Mouse (Mus musculus) right cerebral cortex, adult 18-20 months (tissue): ENCODE measurements around the gene Vps35l.

Experiments used
- DNase-seq: peaks from one replicate; pipeline ENCODE4 v3.0.0; 2022; ENCODE audit warnings: mixed read lengths

Vps35l gene

DNA sequence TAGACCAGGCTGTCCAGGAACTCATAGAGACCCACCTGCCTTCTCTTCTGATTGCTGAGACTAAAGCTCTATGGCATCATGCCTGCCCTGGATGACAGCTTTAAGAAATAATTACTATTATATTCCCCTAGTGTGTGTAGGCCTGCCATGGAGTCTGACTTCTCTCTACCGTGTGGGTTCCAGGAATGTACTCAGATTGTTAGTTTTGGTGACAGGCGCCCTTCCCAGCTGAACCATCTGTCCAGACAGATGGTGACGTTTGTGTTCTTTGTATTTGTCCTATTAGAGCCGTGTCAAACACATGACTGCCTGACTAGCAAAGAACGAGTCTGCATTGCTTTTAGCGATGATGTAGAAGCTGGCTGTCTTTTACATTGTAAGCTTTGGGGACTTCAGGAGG lies 38.5 kb downstream of the Vps35l start:
- DNase-seq: no peak

DNA sequence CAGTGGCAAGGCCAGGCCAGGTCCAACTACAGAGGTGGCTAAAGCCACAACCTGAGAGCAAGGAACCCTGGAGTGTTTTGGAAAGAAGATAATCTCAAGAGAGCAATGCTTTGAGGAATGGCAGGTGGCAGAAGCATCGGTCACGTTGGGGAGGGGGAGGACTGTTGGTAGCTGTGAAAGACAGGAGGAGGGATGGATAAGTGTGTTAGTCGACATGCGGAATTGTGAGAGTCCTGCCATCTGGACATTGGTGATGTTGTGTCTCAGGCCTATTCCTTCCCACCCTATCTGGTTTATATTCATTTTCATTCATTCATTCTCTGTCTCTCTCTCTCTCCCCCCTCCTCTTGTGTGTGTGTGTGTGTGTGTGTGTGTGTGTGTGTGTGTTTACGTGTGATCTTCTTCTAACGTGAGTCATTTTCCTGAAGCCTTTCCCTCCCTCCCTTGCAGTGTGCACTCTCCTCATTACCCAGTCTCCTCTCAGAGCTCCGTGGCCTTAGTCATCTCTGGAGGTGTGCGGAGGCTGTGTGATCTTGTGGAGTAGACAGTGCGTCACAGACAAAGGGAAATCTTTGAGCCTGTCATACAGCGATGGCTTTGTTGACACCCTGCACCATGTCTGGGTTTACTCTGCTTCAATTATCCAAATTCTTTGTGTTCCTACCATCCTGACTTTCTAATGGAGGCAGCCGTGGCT lies 43.4 kb downstream of the Vps35l start:
- DNase-seq: peak; percentile 74

DNA sequence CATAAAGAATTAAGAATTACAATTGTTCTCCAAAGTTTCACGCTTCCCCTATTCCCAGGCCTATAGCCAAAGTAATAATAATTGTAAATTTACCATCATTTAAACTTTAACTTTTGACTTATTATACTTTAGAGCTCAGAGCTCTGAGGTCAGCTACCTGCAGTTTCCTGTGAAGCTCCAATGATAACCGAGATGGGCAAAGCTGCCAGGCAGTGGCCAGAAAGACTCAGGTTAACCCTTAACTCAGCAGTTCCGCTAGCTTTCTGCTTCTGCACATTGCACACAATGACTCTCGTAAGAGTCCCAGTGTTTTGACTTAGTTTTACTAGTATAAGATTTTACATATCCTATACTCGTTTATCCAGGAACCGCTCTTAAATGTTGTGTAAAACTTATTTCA lies 46.1 kb downstream of the Vps35l start:
- no peak for DNase-seq

DNA sequence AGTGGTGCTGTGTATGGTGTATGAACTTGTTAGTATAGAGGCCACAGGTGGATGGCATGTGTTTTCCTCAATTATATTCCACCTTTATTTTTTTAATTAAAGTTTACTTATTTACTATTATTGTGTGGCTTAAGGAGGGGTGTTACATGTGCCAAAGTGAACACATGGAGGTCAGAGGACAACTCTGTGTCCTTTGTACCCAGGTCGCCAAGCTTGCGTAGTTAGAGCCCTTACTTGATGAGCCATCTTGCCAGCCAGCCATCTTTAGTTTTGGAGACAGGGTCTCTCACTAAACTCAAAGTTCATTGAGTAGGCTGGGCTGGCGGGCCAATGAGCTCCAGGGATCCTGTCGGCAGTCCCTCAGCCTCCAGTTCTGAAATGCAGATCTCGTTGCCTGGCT lies 47.3 kb downstream of the Vps35l start:
- no peak for DNase-seq

DNA sequence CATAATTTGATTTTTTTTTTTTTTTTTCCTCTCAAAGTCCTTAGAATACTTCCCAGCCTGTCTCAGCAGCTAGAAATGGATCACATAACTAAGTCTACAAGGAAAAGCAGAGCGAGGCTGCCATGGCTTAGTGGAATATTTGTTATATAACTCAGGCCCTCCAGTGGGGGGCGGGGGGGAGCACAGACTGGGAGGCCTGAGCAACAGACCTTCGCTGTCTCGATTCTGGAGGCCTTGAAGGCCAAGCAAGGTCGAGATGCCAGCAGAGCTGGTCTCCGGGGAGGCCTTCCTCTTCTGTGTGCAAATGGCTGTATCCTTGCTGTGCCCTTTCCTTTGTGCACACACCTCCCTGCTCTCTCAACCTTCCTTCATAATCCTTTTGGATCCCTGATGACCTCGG lies 48.5 kb downstream of the Vps35l start:
- no peak for DNase-seq

DNA sequence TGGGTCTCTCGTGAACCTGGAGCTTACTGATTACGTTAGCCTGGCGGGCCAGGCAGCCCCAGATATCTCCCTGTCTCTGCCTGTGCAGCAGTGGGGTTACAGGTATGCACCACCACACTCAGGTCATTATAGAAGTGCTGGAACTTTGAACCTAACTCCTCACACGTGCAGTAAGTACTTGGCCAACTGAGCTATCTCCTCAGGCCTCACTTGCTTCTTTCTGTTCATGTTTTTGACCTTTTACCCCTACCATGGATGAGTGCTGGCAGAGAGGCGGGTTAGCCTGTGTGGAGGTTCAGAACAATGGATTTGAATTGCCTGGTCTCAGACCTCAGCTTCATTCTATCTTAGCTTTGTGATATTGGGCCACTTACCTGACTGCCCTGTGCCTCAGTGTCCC lies 50.3 kb downstream of the Vps35l start:
- DNase-seq: no peak

DNA sequence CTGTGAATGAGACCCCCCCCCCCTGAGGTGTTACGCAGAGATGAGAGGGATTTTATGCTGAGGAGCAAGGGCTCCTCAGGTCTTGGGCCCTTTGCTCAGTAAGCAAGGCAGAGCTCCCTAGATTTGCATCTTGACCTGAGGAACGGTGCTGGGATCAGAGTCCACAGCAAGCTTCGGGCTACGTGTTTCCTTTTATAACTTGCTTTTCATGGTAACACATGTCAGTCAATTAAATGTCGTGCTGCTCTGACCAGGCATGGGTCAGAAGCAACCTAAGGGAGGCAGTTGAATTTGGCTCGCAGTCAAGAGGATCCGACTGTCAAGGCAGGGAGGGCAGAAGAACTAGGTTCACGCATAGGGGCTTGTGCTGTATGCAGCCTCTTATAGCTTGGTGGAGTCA lies 53.9 kb downstream of the Vps35l start:
- no peak for DNase-seq

DNA sequence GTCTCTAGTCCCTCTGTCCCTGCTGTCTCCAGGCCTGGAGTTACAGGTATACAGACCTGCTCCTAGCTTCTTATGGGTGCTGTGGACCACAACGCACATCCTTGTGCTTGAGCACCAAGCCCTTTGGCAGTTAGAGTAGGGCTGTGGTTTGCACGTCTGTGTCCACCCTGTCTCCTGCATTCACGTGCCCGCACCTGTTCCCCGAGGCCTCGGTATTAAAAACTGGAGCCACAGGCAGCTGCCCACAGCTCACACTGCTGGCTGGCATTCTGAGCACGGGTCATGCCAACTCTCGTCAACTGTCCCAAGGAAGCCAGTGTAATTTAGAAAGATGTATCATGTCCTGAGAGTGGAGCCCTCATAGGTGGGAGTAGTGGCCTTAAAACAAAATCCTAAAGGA lies 55.8 kb downstream of the Vps35l start:
- DNase-seq: no peak

DNA sequence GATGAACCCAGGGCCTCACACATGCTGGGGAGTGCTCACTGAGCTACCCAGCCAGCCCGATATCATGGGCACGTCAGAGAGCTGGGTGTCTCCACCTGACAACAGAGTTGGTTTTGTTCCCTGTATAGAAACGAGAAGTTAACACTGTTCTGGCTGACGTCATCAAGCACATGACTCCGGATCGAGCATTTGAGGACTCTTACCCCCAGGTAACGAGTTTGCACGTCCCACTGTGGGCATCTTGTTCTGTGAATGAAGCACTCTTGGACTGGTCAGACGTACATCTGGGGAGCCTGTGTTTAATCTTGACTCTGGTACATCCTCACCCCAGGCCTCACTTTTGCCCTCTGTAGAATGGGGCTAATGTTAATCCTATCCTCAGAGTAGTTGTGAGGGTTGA lies 56.8 kb downstream of the Vps35l start:
- DNase-seq: no peak

DNA sequence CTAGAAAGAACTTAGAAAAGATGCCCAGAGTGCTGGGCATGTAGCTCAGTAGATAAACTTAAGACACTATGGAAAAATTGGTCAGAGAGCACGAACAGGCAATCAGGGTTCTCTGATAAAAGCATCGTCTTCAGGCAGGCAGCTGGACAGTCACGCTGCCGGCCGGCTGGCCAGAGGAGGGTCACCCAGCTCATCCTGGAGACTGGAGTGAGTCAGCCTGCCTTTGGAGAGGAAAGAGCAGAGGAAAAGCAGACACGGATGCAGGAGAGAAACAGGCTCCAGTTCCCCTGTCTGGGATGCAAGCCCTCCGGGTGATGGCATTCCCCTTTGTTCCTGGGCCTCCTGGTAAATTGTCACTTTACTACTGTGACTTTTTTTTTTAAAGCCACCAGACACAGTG lies 57.6 kb downstream of the Vps35l start:
- DNase-seq: no peak

DNA sequence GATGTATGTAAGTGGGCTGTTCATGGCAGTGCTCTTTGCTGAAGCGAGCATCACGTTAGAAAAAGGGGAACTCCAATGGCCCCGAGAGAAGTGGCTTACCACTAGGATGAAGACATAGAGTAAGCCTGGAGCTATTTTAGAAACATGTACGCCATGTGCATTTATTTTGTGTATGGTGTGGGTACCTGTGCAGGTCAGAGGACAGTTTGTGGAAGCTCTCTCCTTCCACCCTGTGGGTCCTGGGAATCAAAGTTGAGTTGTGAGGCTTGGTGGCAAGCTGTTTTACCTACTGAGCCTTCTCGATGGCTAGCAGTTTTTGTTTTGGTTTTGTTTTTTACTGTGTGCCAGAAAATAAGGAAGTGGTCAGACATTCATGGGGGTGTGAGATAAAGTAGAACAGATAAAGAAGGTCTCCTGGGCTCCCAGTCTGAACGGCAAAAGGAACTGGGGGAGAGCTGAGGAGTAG lies 58.1 kb downstream of the Vps35l start:
- DNase-seq: no peak

DNA sequence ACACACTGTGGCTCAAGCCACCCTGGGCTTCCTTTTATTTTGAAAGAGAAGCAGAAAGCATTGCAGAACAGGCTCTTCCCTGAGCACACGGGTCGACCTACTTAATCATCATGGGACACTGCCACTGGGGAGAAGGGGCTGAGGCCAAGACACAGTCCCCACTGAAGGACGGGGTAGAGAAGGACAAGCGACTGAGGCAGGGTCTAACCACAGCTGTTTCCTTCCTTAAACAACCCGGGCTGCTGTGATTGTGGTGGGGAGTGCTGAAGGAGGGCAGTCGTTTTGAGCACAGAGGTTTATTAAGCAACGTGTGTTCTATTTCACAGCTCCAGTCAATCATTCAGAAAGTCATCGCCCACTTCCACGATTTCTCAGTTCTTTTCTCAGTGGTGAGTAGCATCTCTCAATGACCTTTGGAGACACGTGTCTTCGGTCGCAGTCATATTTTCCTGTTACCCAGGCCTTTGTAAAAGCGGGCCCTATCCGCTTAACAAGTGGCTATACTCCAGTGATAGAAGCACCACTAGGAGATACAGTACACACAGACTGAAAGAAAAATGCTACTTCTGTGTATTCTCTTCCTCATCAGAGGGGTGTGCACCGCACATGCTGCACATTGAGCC lies 60.2 kb downstream of the Vps35l start:
- DNase-seq: no peak

DNA sequence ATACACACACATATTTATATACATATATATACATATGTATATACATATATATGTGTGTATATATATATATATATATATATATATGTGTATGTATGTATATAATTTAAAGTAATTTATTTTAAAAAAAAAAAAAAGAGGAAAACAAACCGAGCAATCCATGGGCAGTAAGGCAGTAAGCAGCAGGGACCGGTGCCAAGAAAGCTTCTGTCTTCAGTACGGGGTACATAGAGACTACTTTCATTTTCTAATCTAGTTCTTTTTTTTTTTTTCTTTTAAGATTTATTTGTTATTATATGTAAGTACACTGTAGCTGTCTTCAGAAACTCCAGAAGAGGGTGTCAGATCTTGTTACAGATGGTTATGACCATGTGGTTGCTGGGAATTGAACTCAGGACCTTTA lies 61.8 kb downstream of the Vps35l start:
- no peak for DNase-seq

DNA sequence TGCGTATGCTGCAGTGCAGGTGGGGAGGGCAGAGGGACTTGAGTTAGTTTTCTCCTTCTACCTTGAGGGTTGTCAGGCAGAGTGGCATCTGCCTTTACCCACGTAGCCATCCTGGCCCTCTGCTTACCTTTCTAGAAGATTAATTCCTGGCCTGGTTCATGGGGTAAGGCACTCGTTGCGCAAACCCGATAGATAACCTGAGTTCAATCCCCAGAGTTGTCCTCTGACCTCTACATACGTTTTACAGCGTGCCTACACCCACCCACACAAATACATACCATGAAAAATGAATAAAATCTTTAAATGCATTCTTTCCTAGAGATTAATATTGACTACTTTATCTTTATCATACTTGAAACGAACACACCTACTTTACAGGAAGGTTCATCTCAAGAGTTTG lies 63.4 kb downstream of the Vps35l start:
- DNase-seq: no peak

DNA sequence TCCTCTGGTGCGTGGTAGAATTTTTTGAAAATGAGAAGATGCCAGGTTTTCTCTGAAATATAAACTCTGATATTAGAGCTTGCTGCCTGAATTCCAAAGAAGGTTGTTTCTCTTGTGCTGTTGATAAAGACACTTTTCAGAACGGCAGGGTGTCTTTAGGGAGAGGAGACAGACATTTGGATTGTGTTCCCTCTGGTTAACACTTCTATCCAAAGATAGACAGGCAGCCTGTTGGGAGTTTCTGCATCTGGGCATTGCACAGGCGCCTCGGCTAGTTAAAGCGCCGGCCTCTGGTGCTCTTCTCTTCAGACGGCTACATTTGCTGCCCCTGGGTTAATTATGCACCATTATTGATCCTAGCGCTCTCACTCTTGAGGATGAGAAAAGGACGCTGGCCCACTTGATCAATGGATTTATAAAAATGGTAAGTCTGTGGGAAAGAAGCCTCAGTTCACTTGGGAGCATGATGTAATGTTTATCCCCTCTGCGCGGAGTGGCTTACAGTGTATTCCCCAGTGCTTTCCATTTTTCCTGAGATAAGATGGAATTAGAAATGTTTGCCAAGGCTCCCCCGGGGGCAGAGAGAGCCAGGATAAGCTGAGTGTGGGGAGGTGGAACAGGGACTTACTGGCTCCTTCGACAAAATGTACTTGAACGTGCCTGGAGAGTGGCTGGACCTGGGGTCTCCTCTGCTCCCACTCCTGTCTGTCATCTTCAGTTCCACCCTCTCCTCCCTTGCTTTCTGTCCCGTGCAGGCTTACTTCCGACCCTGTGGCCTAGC lies 66.8 kb downstream of the Vps35l start:
- DNase-seq: no peak

DNA sequence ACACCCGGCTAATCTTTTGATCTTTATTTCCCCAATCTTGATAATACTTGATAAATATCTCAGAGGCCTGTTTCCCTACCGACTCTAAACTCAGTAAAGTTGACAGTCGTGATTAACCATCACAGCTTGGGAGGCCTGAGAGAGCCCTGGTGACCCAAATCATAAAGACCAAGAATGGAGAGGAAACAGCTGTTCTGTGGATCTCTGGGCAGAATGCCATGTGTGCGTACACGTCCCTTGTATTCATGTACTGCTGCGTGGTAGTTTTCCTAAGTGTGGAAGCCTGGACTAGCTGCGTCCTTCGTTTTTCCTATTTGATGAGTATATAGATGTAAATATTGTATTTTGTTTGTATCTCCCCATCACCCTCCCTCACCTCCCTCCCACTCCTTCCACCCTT lies 67.9 kb downstream of the Vps35l start:
- DNase-seq: peak; percentile 39

DNA sequence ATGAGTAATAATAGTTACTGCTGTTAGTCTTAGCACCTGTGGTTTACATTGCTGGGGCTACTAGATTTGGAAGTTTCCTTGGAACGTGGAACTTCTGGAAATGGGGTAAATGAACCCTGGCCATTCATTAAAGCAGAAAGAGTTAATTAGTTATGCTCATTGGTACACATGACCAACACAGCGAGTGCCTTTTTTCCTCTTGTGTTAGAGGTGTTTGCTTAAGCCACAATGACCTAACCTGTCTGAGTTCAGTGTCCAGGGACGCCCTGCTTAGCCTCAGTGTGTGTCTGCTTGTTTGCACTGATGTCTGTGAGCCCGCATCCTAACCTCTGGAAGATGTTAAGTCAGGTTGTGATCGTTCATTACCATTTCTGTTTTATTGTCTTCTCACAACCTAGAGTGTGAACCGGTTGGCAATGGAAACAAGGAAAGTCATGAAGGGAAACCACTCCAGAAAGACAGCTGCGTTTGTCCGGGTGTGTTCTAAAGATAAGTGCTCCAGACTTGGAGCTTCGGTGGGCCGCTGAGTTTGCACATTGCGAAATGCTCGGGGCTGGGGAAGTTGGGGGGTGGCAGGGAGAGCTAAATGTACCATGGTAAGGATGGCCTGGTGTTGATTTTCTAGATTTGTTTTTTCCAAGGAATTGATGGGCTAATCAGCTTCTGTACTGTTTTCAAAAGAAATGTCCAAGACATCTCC lies 71.5 kb downstream of the Vps35l start:
- no peak for DNase-seq

DNA sequence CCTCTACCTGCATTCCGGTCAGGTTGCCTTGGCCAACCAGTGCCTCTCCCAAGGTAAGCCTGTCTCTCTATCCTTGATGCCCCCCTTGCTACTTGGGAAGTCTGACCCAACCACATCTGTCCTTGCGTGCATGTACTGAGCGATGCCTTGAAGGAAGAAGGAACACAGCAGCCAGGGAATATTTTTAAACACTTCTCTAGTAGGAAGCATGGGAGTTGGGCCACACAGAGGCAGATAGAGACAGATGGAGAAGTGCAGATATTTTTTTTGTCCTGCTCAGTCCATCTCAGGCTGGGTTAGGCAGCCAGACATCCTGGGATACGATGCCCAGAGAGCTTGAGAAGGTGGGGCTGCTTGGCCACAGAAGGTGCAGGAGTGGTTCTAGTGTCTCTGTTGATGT lies 73.6 kb downstream of the Vps35l start:
- no peak for DNase-seq

DNA sequence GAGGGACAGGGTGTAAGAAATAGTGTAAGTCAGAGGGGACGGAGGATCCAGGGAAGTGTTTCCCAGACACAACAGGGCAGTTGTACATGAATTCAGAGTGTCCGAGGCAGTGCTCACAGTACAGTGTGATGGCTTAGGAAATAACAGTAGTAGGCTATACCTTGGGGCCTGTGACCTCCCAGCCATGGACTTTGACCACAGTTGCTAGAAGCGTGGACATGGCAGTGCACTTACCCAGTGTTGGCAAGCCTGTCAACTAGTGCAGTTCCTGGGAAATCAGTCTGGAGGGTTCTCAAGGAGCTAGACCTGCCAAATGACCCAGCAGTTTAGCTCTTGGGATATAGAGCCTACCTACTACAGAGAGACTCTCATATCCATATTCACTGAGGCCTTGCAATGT lies 76.2 kb downstream of the Vps35l start:
- no peak for DNase-seq

DNA sequence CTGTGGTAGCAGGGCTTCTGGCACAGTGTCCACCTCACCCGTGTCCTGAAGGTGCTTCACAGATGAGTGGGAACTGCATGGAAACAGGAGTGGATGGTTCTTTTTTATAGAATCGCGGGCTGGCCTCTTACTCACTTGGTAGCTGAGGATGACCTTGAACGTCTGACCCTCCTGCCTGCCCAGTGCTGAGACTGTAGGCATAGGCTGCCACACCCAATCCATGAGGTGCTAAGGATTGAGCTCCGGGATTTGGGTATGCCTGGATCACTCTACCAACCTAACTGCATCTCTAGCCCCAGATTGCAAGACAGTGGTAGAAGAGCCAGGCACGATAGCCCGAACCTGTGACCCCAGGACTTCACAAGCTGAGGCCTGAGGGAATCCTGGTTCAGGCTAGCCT lies 77.7 kb downstream of the Vps35l start:
- no peak for DNase-seq

DNA sequence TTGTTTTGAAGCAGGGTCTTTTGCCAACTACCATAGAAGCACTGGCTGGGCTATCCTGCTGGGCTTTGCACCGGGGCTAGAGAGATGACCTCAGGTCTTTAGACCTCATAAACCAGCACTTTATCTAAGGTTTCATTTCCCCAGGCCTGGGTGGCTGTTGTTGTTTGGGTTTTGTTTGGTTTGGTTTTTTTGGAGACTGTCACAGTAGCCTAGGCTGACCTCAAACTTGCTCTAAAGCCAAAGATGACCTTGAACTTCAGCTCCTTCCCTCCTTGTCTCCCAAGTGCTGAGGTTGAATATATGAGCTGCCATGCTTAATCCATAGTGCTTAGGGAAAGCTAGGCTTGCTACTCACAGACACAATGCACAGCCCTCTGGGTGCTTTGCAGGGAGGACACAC lies 79.6 kb downstream of the Vps35l start:
- DNase-seq: no peak

DNA sequence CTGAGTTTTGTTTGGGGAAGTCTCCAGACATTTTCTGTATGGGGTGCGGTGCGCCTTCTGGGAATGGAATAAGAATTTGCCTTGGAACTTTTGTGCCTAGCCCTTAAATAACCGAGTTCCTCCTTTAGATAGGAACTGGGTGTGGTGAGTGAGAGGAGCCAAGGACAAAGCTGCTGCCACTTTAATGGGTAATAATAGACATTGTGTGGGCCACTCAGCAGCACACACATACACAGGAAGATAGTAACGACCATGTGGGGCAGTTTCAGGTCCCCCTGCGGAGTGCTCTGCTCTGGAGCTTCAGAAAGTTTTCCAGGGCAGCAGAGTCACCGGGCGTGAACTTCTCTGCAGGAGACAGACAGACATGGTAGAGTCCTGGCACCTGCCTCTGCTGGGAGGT lies 81.3 kb downstream of the Vps35l start:
- no peak for DNase-seq

DNA sequence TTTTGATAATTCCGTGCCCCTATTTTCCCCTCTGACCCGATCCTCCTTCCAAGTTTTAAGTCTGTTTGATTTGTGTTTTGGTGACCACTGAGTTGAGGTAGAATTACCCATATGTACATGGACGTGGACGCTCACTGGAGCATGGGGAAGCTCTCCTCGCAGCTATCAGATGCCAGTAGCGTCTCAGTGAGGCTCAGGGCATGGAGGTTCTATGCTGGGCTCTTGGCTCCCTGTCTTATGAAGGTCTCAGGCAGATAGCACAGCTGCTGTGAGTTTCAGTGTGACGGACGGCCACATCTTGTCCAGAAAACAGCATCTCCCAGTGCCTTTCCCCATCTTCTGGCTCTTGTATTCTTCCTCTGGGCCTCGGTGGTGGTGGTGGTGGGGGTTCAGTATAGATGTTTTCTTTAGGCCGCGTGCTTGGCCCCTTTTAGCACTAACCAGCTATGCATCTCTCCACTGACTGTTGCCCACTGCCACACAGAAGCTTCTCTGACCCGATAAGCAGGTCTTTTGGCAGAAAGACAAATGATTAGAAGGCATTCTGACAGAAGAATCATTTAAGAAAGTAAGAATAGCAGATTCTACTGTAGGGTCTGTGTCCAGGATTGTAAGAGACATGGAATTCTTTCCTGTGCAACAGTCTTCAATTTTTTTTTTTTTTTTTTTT lies 82.0 kb downstream of the Vps35l start:
- no peak for DNase-seq
